Mouse (Mus musculus) neural tube, embryonic 13.5 days (tissue): ENCODE data around the gene Dixdc1. TPM values are rescaled to one million over a fixed set of nuclear protein-coding genes. Genes with fewer than 3 reads are reported as not detected.
"Not testable (repeated sequence)": the region's sequence is repeated elsewhere in the genome, so short reads cannot be mapped to it uniquely, and the experiment has no call there.

Experiments used
- ATAC-seq: fragments of 200-750 bp; cut with Nextera tagmentation; 2 replicates; pipeline ENCODE4 v1.8.0; 2017; ENCODE audit warnings: low read depth, mild to moderate bottlenecking, moderate TSS enrichment, moderate library complexity
- H3K27ac ChIP-seq: fragments of 300-500 bp; sonication (generic); replicated peaks from 2 replicates; pipeline ENCODE4 v1.5.1; 2015; ENCODE audit warnings: moderate library complexity, mild to moderate bottlenecking, inconsistent platforms
- H3K27me3 ChIP-seq: fragments of 300-500 bp; sonication (generic); 2 replicates; pipeline ENCODE4 v1.6.1; 2015; ENCODE audit warnings: mild to moderate bottlenecking, inconsistent platforms
- H3K36me3 ChIP-seq: fragments of 300-500 bp; sonication (generic); 2 replicates; pipeline ENCODE4 v1.6.1; 2015; ENCODE audit warnings: mild to moderate bottlenecking, inconsistent platforms
- H3K4me1 ChIP-seq: fragments of 300-500 bp; sonication (generic); replicated peaks from 2 replicates; pipeline ENCODE4 v1.6.1; 2015; ENCODE audit warnings: inconsistent platforms
- H3K4me2 ChIP-seq: fragments of 300-500 bp; sonication (generic); 2 replicates; pipeline ENCODE4 v1.6.1; 2015; ENCODE audit warnings: inconsistent platforms, mild to moderate bottlenecking, moderate library complexity
- H3K4me3 ChIP-seq: fragments of 300-500 bp; sonication (generic); 2 replicates; pipeline ENCODE4 v1.5.1; 2015; ENCODE audit warnings: mild to moderate bottlenecking, inconsistent platforms
- H3K9ac ChIP-seq: fragments of 300-500 bp; sonication (generic); 2 replicates; pipeline ENCODE4 v1.6.1; 2015; ENCODE audit warnings: moderate library complexity, mild to moderate bottlenecking, inconsistent platforms
- H3K9me3 ChIP-seq: fragments of 300-500 bp; sonication (generic); 2 replicates; pipeline ENCODE4 v1.6.1; 2016; ENCODE audit warnings: inconsistent platforms
- WGBS: fragments of 180-500 bp; shearing (Covaris S2); methylation state at CpG from one replicate; pipeline ENCODE4 v1.1.7; 2015; 5-methylcytosine and 5-hydroxymethylcytosine counted together
- polyA plus RNA-seq: library from polyadenylated mRNA; unstranded; fragments of >200 nt; fragmentation: Nextera tagmentation; extraction: Ambion mirVana; gene quantifications from 2 replicates; pipeline ENCODE4 v1.2.1, GENCODE M21; 2015

Gene Dixdc1
- polyA plus RNA-seq, 1 experiment from 2014 or later, result 31.8 TPM

DNA sequence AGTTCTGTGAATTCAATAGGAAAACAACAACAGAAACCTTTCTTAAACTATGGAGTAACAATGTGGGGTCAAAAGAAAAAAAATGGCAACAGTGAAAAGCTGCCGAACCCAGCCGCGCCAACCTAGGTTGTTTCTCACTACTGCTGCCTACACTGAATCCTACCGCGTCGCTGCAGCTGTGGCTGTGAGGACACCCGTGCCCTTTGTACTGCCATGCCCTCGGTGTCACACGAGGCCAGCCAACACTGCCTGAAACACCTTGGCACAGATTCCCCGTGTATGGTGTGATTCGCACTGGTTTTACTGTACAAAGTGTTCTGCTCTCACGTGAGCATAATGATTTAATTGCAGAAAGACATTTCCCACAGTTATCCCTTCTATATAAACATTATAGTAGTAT is 78.9 kb downstream of the Dixdc1 start:
- ATAC-seq, result no peak

DNA sequence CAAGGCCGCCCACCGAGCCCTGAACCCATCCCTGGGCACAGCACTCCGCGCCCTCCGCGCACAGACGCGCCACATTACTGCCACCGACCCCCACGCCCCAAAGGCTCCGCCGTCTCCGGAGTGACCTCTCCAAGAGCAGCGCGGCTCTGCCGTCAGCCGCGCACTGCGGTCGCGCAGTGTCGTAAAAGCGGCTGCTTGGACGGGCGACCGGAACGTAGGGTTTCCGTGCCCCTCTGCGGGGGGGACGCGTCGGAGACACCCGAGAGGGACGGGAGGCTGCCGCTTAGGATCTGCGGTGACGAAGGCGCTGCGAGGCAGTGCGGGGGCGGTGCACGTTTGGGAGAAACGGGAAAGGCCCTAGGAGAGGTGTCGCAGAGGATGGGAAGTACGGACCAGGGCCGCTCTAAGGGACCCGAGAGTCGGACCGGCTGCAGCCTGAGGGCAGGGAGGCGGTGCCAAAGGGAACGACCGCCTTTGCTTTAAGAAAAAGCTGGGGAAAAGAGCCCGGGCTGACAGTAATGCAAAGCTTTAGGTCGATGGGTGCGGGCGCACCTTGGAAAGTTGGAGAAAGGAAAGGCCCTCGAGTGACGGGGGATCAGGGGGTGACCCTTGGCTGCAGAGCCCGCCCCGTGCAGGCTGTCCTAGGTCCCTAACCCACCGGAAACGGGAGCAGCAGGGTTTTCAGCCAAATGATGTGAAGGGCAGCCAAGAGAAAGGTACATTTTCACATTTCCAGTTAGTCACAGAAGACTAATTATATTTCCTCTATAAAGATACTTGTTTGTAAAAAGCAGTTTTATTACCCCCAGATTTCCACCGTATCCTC is 79.7 kb downstream of the Dixdc1 start, which contains the start of gene Dlat:
Gene Dlat (minus strand): TSS at position 389 of the 826 bp plus-strand sequence.
- peak within 1 kb of the TSS; percentile 93 for H3K4me3 ChIP-seq
- H3K4me2 ChIP-seq, result peak within 1 kb of the TSS; percentile 86
- peaks cover 40% of the 10 kb centered on the region for H3K36me3 ChIP-seq
- 1% methylated on average over 63 of the region's 63 CpGs for WGBS
- H3K9me3 ChIP-seq, result no peaks in the 10 kb centered on the region
- peaks cover 26% of the 10 kb centered on the region for H3K4me1 ChIP-seq
- peak; percentile 92 for ATAC-seq
- H3K27me3 ChIP-seq, result no peaks in the 10 kb centered on the region
- H3K9ac ChIP-seq, result peak within 1 kb of the TSS; percentile 95
- peak within 1 kb of the TSS; percentile 91 for H3K27ac ChIP-seq

More for the DNA sequence above, 78.9 kb downstream of the Dixdc1 start:
- 15% methylated on average over 12 of the region's 12 CpGs for WGBS
- Histone ChIP-seq H3K27ac (peak overlapping the region; percentile 91), H3K9ac (peak overlapping the region; percentile 95), H3K9me3 (no peaks in the 10 kb centered on the region), H3K27me3 (no peaks in the 10 kb centered on the region), H3K4me3 (peak overlapping the region; percentile 93), H3K36me3 (peaks cover 40% of the 10 kb centered on the region), H3K4me1 (peaks cover 26% of the 10 kb centered on the region), H3K4me2 (peak overlapping the region; percentile 86)

DNA sequence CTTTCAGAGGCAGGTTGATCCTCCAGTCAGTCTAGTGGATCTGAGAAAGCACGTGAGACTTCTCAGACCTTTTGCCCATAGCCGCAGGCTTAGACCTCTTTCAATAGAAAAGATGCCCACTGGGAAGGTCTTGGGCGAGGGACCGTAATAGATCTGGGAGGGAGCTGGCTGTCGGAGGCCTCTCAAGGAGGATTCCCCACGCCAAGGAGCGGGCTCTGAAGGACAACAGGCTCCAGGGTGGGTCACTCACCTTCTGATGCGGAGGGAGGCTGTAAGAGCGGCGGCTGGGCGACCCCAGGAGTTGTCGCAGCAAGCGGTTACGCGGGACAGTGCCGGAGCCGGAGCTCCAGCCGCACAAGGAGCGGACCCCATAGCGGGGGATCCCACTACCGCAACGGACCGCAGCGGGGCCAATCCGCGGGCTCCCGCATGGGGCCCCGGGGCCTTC is 80.4 kb downstream of the Dixdc1 start:
- H3K9ac ChIP-seq, result peak overlapping the region; percentile 95
- peaks cover 26% of the 10 kb centered on the region for H3K4me1 ChIP-seq
- H3K4me3 ChIP-seq, result peak overlapping the region; percentile 93
- H3K4me2 ChIP-seq, result peak overlapping the region; percentile 86
- peaks cover 41% of the 10 kb centered on the region for H3K36me3 ChIP-seq
- ATAC-seq, result peak; percentile 84
- WGBS, result under 1% methylated on average over 28 of the region's 28 CpGs
- H3K9me3 ChIP-seq, result no peaks in the 10 kb centered on the region
- H3K27ac ChIP-seq, result peak overlapping the region; percentile 91
- no peaks in the 10 kb centered on the region for H3K27me3 ChIP-seq

DNA sequence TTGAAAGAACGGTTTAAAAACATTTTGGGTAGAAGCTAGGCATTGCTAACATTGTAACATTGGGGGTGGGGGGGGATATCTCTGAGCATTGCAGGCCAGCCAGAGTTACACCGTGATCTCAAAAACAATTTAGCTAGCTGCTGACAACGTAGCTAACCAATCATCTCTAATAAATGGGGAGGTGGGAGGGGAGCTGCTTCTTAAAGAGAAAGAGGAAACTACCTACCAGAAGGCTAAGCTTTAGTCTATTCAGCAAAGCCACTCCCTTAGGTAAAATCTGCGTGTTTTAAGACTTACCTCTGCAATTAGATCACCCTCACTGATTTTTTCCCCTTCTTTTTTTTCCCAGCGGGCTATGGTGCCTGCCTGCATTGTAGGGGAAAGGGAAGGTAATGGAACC is 80.9 kb downstream of the Dixdc1 start:
- Histone ChIP-seq H3K4me2 (peak overlapping the region; percentile 86), H3K4me1 (peaks cover 26% of the 10 kb centered on the region), H3K27me3 (no peaks in the 10 kb centered on the region), H3K27ac (no peak overlapping the region), H3K9ac (peak overlapping the region; percentile 95), H3K9me3 (no peaks in the 10 kb centered on the region), H3K36me3 (peaks cover 41% of the 10 kb centered on the region), H3K4me3 (peak overlapping the region; percentile 93)
- no peak for ATAC-seq
- WGBS, result 25% methylated on average over 5 of the region's 5 CpGs

DNA sequence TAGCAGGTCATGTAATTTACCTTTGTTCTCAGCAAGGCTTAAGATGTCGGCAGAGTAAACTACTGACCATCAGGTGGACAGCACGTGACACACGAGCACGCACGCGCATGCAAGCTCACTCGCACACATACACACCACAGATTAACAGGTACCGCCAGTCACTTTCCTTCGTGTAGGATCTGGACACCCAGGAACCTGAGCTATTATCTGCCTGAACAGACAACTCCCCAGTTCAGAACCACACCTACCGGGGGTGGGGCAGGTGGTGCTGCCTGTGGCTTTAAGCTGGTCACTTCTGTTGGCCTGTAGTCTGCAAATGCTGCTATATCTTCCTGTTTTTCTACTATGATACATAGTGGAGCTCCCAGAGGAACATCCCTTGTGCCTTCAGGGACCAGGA is 88.8 kb downstream of the Dixdc1 start:
- no peak overlapping the region for H3K4me2 ChIP-seq
- no peaks in the 10 kb centered on the region for H3K9me3 ChIP-seq
- no peak for ATAC-seq
- H3K36me3 ChIP-seq, result peaks cover 98% of the 10 kb centered on the region
- H3K4me1 ChIP-seq, result no peaks in the 10 kb centered on the region
- WGBS, result 95% methylated on average over 10 of the region's 10 CpGs
- no peak overlapping the region for H3K9ac ChIP-seq
- H3K27me3 ChIP-seq, result no peaks in the 10 kb centered on the region
- H3K4me3 ChIP-seq, result no peak overlapping the region
- H3K27ac ChIP-seq, result no peak overlapping the region

DNA sequence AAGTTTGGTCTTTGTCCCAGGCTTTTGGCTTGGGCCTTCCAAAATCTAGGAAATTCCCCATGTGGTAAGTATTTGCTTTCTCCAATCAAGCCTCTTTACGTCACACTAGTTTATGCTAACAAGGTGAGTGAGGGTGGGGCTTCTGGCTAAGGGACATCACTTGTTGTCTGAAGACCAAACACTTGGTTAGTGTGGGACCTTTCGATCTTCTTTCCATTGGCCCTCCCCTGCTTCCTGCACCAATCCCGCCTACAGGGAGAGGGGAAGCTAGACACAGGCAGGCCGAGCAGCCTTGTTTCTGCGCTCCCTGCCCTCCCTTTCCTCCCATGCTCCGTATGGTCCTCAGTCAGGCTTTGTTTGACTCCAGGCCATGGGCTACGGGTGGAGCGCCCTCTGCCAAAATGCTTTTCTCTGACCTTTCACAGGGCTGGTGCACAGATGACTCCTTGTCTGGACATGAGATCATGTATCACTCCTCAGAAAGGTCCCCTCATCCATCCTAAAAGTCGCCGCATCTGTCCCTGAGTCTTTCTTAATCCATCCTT is 92.4 kb downstream of the Dixdc1 start:
- Histone ChIP-seq H3K4me3 (no peak overlapping the region), H3K9ac (no peak overlapping the region), H3K4me2 (no peak overlapping the region), H3K27me3 (no peaks in the 10 kb centered on the region), H3K27ac (no peak overlapping the region), H3K36me3 (peaks cover 96% of the 10 kb centered on the region), H3K4me1 (no peaks in the 10 kb centered on the region), H3K9me3 (no peaks in the 10 kb centered on the region)
- 81% methylated on average over 10 of the region's 10 CpGs for WGBS
- no peak for ATAC-seq

DNA sequence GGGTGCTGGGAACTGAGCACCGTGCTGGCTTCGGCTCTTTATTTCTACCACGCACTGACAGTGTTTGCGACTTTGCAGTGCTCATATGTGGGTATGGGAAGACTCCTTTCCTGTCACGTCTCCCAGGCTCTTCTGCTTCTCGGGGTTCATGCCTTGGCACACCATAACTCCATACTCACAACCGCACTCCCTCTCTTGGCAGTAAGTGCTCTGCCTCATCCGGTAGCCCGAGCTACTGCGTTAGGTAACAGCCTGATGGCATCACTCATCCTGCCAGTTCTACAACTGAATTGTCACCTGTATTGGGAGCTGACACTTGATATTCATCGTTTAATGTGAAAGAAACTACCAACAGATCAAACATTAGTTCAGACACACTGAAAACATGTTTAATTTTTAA is 105.0 kb downstream of the Dixdc1 start:
- no peak overlapping the region for H3K4me3 ChIP-seq
- H3K27ac ChIP-seq, result no peak overlapping the region
- H3K4me1 ChIP-seq, result no peaks in the 10 kb centered on the region
- WGBS, result 96% methylated on average over 11 of the region's 11 CpGs
- no peaks in the 10 kb centered on the region for H3K9me3 ChIP-seq
- H3K36me3 ChIP-seq, result peaks cover 65% of the 10 kb centered on the region
- no peak for ATAC-seq
- H3K4me2 ChIP-seq, result no peak overlapping the region
- no peaks in the 10 kb centered on the region for H3K27me3 ChIP-seq
- H3K9ac ChIP-seq, result no peak overlapping the region

DNA sequence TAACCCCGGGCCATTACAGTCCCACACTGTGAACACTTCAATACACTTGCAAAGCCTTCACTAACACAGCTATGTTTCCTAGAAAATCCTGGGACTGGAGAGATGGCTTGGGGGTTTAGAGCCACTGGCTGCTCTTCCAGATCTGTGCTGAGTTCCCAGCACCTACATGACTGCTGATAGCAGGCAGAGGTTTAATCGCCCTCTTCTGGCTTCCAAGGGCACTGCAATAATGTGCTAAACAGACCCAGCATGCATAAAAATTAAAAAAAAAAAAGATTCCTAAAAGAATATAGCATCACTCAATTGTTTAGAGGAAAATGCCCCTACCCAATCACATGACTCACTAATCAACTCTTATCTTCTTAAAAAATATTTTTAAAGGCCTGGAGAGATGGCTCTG is 106.3 kb downstream of the Dixdc1 start:
- no peaks in the 10 kb centered on the region for H3K9me3 ChIP-seq
- no peaks in the 10 kb centered on the region for H3K27me3 ChIP-seq
- no peak overlapping the region for H3K4me2 ChIP-seq
- peaks cover 53% of the 10 kb centered on the region for H3K36me3 ChIP-seq
- H3K9ac ChIP-seq, result no peak overlapping the region
- WGBS, result 56% methylated on average over 2 of the region's 2 CpGs
- H3K27ac ChIP-seq, result no peak overlapping the region
- no peaks in the 10 kb centered on the region for H3K4me1 ChIP-seq
- no peak overlapping the region for H3K4me3 ChIP-seq
- ATAC-seq, result no peak

DNA sequence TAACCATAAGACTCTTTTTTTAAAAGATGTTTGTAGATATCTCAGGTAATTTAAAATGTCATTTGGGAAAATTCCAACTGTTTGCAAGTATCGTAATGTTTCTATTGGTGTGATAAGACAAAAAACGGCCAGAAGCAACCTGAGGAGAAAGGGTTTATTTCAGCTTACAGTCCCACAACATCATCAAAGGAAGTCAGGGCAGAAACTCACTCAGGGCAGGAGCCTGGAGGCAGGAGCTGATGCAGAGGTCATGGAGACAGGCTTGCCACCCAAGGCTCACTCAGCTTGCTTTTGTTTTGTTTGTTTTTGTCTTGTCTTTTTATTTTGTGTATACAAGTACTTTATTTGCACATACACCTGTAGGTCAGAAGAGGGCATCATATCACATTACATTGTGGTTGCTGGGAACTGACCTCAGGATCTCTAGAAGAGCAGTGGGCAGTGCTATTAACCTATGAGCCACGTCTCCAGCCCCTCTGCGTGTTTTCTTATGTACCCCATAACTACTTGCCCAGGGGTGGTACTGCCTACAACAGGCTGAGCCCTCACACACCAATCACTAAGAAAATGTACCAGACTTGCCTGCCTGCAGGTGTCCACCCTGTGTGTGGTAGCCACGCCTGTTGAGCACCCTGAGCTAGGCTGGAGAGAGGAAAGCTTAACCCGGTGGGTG is 107.2 kb downstream of the Dixdc1 start:
- 90% methylated on average over 6 of the region's 6 CpGs for WGBS
- ATAC-seq, result no peak
- H3K9me3 ChIP-seq, result no peaks in the 10 kb centered on the region
- no peak overlapping the region for H3K4me2 ChIP-seq
- H3K9ac ChIP-seq, result no peak overlapping the region
- H3K4me3 ChIP-seq, result no peak overlapping the region
- H3K27me3 ChIP-seq, result no peaks in the 10 kb centered on the region
- H3K36me3 ChIP-seq, result peaks cover 46% of the 10 kb centered on the region
- H3K4me1 ChIP-seq, result no peaks in the 10 kb centered on the region
- H3K27ac ChIP-seq, result no peak overlapping the region

DNA sequence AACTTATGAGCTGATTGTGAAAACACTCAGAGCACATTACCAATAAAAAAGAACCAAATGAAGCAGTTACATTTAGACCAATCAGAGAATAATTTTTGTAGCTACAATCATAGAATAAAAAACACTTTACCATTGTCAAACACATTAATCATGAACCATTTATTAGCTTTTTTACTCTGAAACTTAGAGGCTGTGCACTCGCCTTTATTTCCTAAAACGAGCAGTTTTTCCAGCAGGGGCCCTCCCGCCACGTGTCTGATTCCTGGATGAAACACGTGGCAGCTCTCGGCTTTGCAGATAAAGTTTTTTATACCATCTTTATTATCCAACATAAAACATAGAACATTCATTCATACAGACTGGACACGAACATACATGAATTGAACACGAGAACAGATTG is 108.4 kb downstream of the Dixdc1 start:
- H3K36me3 ChIP-seq, result peaks cover 34% of the 10 kb centered on the region
- not testable (repeated sequence) for H3K27me3 ChIP-seq, H3K4me3 ChIP-seq, H3K9me3 ChIP-seq, H3K4me1 ChIP-seq, H3K4me2 ChIP-seq, ATAC-seq, H3K27ac ChIP-seq, H3K9ac ChIP-seq
- 96% methylated on average over 6 of the region's 8 CpGs for WGBS

DNA sequence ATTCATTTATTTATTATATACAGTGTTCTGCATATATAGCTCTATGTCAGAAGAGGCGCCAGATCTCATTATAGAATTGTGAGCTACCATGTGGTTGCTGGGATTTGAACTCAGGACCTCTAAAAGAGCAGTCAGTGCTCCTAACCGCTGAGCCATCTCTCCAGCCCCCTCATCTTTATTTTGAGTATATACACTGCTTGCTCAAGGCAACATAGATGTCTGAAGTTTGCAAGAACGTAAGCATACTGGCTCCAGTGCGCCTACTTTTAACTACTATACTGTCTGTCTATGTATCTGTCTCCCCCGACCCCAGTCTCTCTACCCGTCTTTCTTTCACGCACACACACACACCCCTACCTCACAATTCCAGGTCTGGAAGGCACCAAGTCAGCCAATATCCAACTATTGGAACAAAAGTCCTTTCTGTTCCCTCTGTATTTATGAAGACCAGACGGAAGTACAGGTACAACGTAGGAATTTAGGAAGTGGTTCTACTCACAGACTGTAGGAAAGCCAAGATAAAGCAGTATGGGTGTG is 121.5 kb downstream of the Dixdc1 start:
- ATAC-seq, result no peak
- Histone ChIP-seq H3K4me1 (peaks cover 28% of the 10 kb centered on the region), H3K4me2 (peak overlapping the region; percentile 85), H3K27me3 (no peaks in the 10 kb centered on the region), H3K9me3 (no peaks in the 10 kb centered on the region), H3K9ac (peak overlapping the region; percentile 96), H3K36me3 (peaks cover 22% of the 10 kb centered on the region), H3K4me3 (peak overlapping the region; percentile 100), H3K27ac (no peak overlapping the region)
- WGBS, result 65% methylated on average over 9 of the region's 9 CpGs
